Mouse (Mus musculus): ENCODE data around the gene C1ra. TPM values are rescaled to one million over a fixed set of nuclear protein-coding genes. Genes with fewer than 3 reads are reported as not detected.
"Not testable (repeated sequence)": the region's sequence is repeated elsewhere in the genome, so short reads cannot be mapped to it uniquely, and the experiment has no call there.

Gene C1ra
- polyA plus RNA-seq (2015; fragmentation: Nextera tagmentation; extraction: Ambion mirVana): 5.1 TPM in 2 replicates

GRCm38 (mm10) chr6:124512355-124512836, at the start of gene C1ra:
Gene C1ra, plus strand, starts transcription at chr6:124512405.
- H3K27me3 ChIP-seq (replicated peaks; ENCODE audit: control insufficient read depth, insufficient read depth, low read length): no peaks in the 10 kb centered on the region
- H3K36me3 ChIP-seq (ENCODE audit: control insufficient read depth, insufficient read depth, low read length): no peaks in the 10 kb centered on the region
- ATAC-seq: peak; percentile 31; the same call in 1 of the 2 replicates
- no peak within 1 kb of the TSS for H3K27ac ChIP-seq (ENCODE audit: low read length)
- peak within 1 kb of the TSS; percentile 48 for H3K9ac ChIP-seq (ENCODE audit: low read depth, low read length)
- peak within 1 kb of the TSS; percentile 29; the same call in 1 of the 2 replicates for H3K4me3 ChIP-seq (ENCODE audit: low read length)
- WGBS: 8% methylated on average over 6 of the region's 6 CpGs
- H3K4me1 ChIP-seq (ENCODE audit: control insufficient read depth, insufficient read depth, low read length): no peaks in the 10 kb centered on the region
- no peaks in the 10 kb centered on the region for H3K9me3 ChIP-seq (ENCODE audit: control insufficient read depth, low read length)
- H3K4me2 ChIP-seq (ENCODE audit: low read depth, low read length): peak within 1 kb of the TSS; percentile 68

DNA sequence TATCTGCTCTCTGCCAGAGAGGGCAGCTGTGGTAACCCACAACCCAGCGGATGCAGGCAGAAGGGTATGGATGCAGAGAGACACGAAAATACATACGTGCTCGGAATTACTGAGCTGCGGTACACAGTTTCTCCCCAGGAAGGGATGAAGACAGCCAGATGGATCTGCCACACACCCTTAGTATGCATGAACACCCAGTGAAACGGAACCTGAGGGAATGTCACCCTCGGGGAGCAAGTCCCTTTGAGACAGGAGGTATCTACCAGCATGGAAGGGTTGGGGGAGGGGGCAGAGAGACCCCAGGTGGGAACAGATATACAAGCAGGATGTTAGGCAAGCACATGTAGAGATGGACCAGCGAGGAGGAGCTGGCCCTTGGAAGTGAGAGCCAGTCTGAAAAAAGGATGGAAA, 48.3 kb upstream of the C1ra start:
- H3K4me1 ChIP-seq (ENCODE audit: control insufficient read depth, insufficient read depth, low read length): 0 out of 2 replicates have a peak, but pooled peaks cover 3% of the 10 kb centered on the region
- no peak overlapping the region for H3K27ac ChIP-seq (ENCODE audit: low read length)
- ATAC-seq: peak; percentile 18; the same call in 1 of the 2 replicates
- H3K4me3 ChIP-seq (ENCODE audit: low read length): peak overlapping the region; percentile 53; the same call in 1 of the 2 replicates
- H3K9ac ChIP-seq (ENCODE audit: low read depth, low read length): peak overlapping the region; percentile 64
- H3K4me2 ChIP-seq (ENCODE audit: low read depth, low read length): peak overlapping the region; percentile 92; the same call in 1 of the 2 replicates
- WGBS: 32% methylated on average over 8 of the region's 8 CpGs
- no peaks in the 10 kb centered on the region for H3K27me3 ChIP-seq (replicated peaks; ENCODE audit: control insufficient read depth, insufficient read depth, low read length)
- H3K36me3 ChIP-seq (ENCODE audit: control insufficient read depth, insufficient read depth, low read length): no peaks in the 10 kb centered on the region
- no peaks in the 10 kb centered on the region for H3K9me3 ChIP-seq (ENCODE audit: control insufficient read depth, low read length)

DNA sequence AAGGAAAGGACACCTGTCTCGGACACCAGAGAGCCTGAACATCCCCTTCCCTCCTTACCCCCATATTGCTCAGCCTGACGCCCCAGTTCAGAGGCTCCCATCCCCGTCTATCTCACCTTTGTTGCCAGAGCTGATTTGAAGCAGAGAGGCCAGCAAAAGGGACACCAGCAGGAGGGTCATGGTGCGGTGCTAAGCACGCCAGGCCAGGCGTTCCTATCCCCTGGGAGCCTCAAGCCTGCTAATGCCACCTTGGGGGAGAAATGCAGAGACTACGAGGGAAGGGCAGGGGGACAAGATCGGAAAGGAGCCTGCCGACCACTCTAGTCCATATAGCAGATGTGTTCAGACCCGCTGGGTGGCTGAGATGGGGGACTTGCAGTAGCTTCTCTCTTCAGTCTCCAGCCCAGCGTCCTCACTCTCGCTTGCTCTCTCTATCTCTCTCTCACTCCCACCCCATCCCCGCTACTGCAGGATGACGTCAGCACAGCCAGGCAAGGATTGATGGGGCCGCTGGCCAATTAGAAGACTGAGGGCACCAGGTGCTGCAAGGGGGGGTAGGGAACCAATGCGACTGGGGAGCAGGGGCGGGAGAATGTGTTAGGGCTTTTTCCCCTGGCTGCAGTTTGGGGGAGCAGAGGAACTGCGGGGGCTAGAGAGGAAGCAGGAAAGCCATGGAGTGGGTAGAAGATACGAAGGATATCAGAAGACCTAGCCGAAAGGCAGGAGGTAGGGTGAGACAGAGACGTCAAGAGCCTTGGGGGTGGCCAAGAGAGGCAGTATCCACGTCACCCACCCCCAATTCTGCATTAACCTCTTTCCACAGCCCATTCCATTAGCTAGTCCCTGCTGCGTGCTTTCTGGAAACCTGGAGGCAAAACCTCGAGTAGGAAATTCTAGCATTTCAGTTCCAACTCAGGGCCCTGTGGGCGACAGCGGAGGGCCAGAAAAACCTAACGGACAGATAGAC, 47.6 kb upstream of the C1ra start, which contains the start of gene Clstn3:
Gene Clstn3, minus strand, starts transcription at position 490 of the 967 bp plus-strand sequence.
- H3K27ac ChIP-seq (ENCODE audit: low read length): no peak within 1 kb of the TSS
- no peaks in the 10 kb centered on the region for H3K9me3 ChIP-seq (ENCODE audit: control insufficient read depth, low read length)
- peak within 1 kb of the TSS; percentile 64 for H3K9ac ChIP-seq (ENCODE audit: low read depth, low read length)
- peak within 1 kb of the TSS; percentile 92 for H3K4me2 ChIP-seq (ENCODE audit: low read depth, low read length)
- peak; percentile 96 for ATAC-seq
- H3K4me3 ChIP-seq (ENCODE audit: low read length): peak within 1 kb of the TSS; percentile 53
- H3K4me1 ChIP-seq (ENCODE audit: control insufficient read depth, insufficient read depth, low read length): 0 out of 2 replicates have a peak, but pooled peaks cover 3% of the 10 kb centered on the region
- no peaks in the 10 kb centered on the region for H3K36me3 ChIP-seq (ENCODE audit: control insufficient read depth, insufficient read depth, low read length)
- H3K27me3 ChIP-seq (replicated peaks; ENCODE audit: control insufficient read depth, insufficient read depth, low read length): no peaks in the 10 kb centered on the region
- WGBS: 9% methylated on average over 27 of the region's 27 CpGs

DNA sequence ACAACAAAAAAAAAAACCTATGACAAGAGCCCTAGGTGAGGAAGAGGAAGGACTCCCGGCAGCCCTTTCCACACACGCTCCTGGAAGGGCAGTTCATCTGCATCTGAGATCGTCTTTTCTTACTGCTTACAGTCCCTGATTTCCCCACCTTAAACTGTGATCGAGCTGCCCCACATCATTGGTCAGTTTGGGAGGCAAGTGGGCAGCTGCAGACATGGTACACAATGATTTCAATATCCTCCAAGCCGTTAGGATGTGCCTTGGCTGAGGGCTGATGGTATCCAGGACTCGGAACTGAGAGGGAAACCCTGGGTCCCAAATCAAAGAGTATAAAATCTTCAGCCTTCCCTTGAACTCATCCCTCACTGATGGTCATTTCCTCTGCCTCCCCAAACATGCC, 46.9 kb upstream of the C1ra start:
- H3K36me3 ChIP-seq (ENCODE audit: control insufficient read depth, insufficient read depth, low read length): no peaks in the 10 kb centered on the region
- H3K9me3 ChIP-seq (ENCODE audit: control insufficient read depth, low read length): no peaks in the 10 kb centered on the region
- peak overlapping the region; percentile 92 for H3K4me2 ChIP-seq (ENCODE audit: low read depth, low read length)
- 43% methylated on average over 6 of the region's 6 CpGs for WGBS
- peak overlapping the region; percentile 64; the same call in 1 of the 2 replicates for H3K9ac ChIP-seq (ENCODE audit: low read depth, low read length)
- H3K27me3 ChIP-seq (replicated peaks; ENCODE audit: control insufficient read depth, insufficient read depth, low read length): no peaks in the 10 kb centered on the region
- H3K27ac ChIP-seq (ENCODE audit: low read length): no peak overlapping the region
- H3K4me1 ChIP-seq (ENCODE audit: control insufficient read depth, insufficient read depth, low read length): 0 out of 2 replicates have a peak, but pooled peaks cover 3% of the 10 kb centered on the region
- peak overlapping the region; percentile 53 for H3K4me3 ChIP-seq (ENCODE audit: low read length)
- ATAC-seq: no peak

DNA sequence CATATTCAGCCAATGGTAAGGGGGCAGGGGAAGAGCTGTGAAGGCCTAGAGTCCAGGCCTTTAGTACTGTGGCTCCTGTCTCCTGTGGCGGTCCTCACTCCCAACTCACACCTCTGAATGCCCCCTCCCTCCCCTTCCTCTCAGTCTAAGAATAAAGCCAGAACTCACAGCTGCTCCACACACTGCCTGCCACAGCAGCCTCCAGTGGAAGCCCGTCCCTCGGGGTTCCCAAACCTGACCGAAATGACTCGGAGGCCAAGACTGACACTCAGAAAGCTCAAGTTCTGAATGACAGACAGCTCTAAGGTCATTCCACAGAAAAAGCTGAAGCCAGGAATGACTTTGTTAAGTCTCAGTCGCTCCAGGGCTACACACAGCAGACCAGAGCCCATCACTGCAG, 46.5 kb upstream of the C1ra start:
- no peak overlapping the region for H3K4me2 ChIP-seq (ENCODE audit: low read depth, low read length)

GRCm38 (mm10) chr6:124471121-124471520, 41.1 kb upstream of the C1ra start:
- H3K4me3 ChIP-seq (ENCODE audit: low read length): no peak overlapping the region
- H3K4me1 ChIP-seq (ENCODE audit: control insufficient read depth, insufficient read depth, low read length): no peaks in the 10 kb centered on the region
- 90% methylated on average over 3 of the region's 3 CpGs for WGBS
- no peak overlapping the region for H3K9ac ChIP-seq (ENCODE audit: low read depth, low read length)
- no peak overlapping the region for H3K27ac ChIP-seq (ENCODE audit: low read length)
- H3K27me3 ChIP-seq (replicated peaks; ENCODE audit: control insufficient read depth, insufficient read depth, low read length): no peaks in the 10 kb centered on the region
- ATAC-seq: no peak
- no peaks in the 10 kb centered on the region for H3K9me3 ChIP-seq (ENCODE audit: control insufficient read depth, low read length)
- no peak overlapping the region for H3K4me2 ChIP-seq (ENCODE audit: low read depth, low read length)
- H3K36me3 ChIP-seq (ENCODE audit: control insufficient read depth, insufficient read depth, low read length): no peaks in the 10 kb centered on the region

More for the DNA sequence above, 46.5 kb upstream of the C1ra start:
- H3K9me3 ChIP-seq (ENCODE audit: control insufficient read depth, low read length): no peaks in the 10 kb centered on the region
- H3K4me3 ChIP-seq (ENCODE audit: low read length): no peak overlapping the region
- H3K4me1 ChIP-seq (ENCODE audit: control insufficient read depth, insufficient read depth, low read length): 0 out of 2 replicates have a peak, but pooled peaks cover 3% of the 10 kb centered on the region
- H3K27ac ChIP-seq (ENCODE audit: low read length): no peak overlapping the region
- no peaks in the 10 kb centered on the region for H3K36me3 ChIP-seq (ENCODE audit: control insufficient read depth, insufficient read depth, low read length)
- no peaks in the 10 kb centered on the region for H3K27me3 ChIP-seq (replicated peaks; ENCODE audit: control insufficient read depth, insufficient read depth, low read length)
- no peak for ATAC-seq
- H3K9ac ChIP-seq (ENCODE audit: low read depth, low read length): no peak overlapping the region
- WGBS: 79% methylated on average over 6 of the region's 6 CpGs

DNA sequence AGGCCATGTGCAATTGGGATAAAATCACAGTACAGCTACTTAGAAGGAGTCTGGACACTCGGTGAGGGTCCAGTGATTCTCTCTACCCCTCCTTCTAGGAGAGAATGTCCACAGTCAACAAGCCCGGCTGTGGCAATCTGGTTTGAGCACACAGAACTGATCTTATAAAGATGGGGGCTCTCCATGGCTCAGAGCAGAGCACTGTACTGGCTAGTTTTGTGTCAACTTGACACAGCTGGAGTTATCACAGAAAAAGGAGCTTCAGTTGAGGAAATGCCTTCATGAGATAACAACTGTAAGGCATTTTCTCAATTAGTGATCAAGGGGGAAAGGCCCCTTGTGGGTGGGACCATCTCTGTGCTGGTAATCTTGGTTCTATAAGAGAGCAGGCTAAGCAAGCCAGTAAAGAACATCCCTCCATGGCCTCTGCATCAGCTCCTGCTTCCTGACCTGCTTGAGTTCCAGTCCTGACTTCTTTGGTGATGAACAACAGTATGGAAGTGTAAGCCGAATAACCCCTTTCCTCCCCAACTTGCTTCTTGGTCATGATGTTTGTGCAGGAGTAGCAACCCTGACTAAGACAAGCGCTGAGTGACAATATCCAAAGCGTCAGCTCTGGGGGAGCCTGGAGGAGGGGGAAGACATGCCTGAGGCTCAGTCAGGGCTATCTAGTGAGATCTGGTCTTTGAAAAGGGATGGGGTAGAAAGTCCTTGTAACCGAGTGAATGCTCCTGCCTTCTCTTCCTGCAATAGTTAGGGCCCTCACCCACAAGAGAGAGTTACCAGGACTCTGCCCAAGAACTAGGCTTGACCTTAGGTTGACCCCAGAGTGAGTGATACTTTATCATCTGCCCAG, 40.2 kb upstream of the C1ra start:
- H3K9ac ChIP-seq (ENCODE audit: low read depth, low read length); H3K4me3 ChIP-seq (ENCODE audit: low read length); H3K27ac ChIP-seq (ENCODE audit: low read length); H3K36me3 ChIP-seq (ENCODE audit: control insufficient read depth, insufficient read depth, low read length); H3K4me2 ChIP-seq (ENCODE audit: low read depth, low read length); H3K27me3 ChIP-seq (replicated peaks; ENCODE audit: control insufficient read depth, insufficient read depth, low read length); H3K4me1 ChIP-seq (ENCODE audit: control insufficient read depth, insufficient read depth, low read length); H3K9me3 ChIP-seq (ENCODE audit: control insufficient read depth, low read length); ATAC-seq: not testable (repeated sequence)
- 75% methylated on average over 6 of the region's 6 CpGs for WGBS

- ATAC-seq: no peak
- Histone ChIP-seq H3K9ac (ENCODE audit: low read depth, low read length) (no peak overlapping the region), H3K27ac (ENCODE audit: low read length) (no peak overlapping the region), H3K27me3 (replicated peaks; ENCODE audit: control insufficient read depth, insufficient read depth, low read length) (no peaks in the 10 kb centered on the region), H3K9me3 (ENCODE audit: control insufficient read depth, low read length) (no peaks in the 10 kb centered on the region), H3K4me2 (ENCODE audit: low read depth, low read length) (no peak overlapping the region), H3K4me3 (ENCODE audit: low read length) (no peak overlapping the region), H3K4me1 (ENCODE audit: control insufficient read depth, insufficient read depth, low read length) (peaks cover 6% of the 10 kb centered on the region), H3K36me3 (ENCODE audit: control insufficient read depth, insufficient read depth, low read length) (no peaks in the 10 kb centered on the region)
- 35% methylated on average over 6 of the region's 6 CpGs for WGBS
These were observed 39.4 kb upstream of the C1ra start for GRCm38 (mm10) chr6:124472801-124473200.

- ATAC-seq: no peak
- Histone ChIP-seq H3K27ac (ENCODE audit: low read length) (no peak overlapping the region), H3K9ac (ENCODE audit: low read depth, low read length) (no peak overlapping the region), H3K27me3 (replicated peaks; ENCODE audit: control insufficient read depth, insufficient read depth, low read length) (no peaks in the 10 kb centered on the region), H3K4me2 (ENCODE audit: low read depth, low read length) (no peak overlapping the region), H3K9me3 (ENCODE audit: control insufficient read depth, low read length) (no peaks in the 10 kb centered on the region), H3K36me3 (ENCODE audit: control insufficient read depth, insufficient read depth, low read length) (no peaks in the 10 kb centered on the region), H3K4me1 (ENCODE audit: control insufficient read depth, insufficient read depth, low read length) (peaks cover 16% of the 10 kb centered on the region), H3K4me3 (ENCODE audit: low read length) (no peak overlapping the region)
- 82% methylated on average over 11 of the region's 11 CpGs for WGBS
These were observed 37.6 kb upstream of the C1ra start for GRCm38 (mm10) chr6:124474621-124475020.
